Mouse (Mus musculus) megakaryocyte-erythroid progenitor cell, adult 5-6 weeks (primary cell): Measurements from ENCODE around the gene Igbp1. TPM values are rescaled to one million over a fixed set of nuclear protein-coding genes. Genes with fewer than 3 reads are reported as not detected.
A peak's percentile ranks its signal among the peaks of the same experiment; 100 is the strongest.

Experiments used
- ATAC-seq: replicated peaks from 2 replicates; pipeline ENCODE4 v1.8.0; 2016; ENCODE audit warnings: mild to moderate bottlenecking, inconsistent platforms; ENCODE audit not compliant: severe bottlenecking, poor library complexity, low FRiP score, low TSS enrichment
- total RNA-seq, 2 experiments: library from RNA; stranded (forward) in 1 of 2; stranded (reverse) in 1 of 2; fragments of 200-1000, 215-1000 nt in 1 of 2; fragments of >200 nt in 1 of 2; fragmentation: Nextera tagmentation in 1 of 2; gene quantifications; 2 replicates each; pipeline ENCODE4 v1.2.3; 2014 to 2017

The Igbp1 gene
- total RNA-seq (2014; fragmentation: Nextera tagmentation) (64.3 and 66.7 TPM in 2 replicates), total RNA-seq (2017) (101 and 106 TPM in 2 replicates)

GRCm38 (mm10) chrX:100494068-100494978, at the start of gene Igbp1:
Gene Igbp1 (plus strand): TSS chrX:100494291.
- ATAC-seq, result peak; percentile 98

GRCm38 (mm10) chrX:100468047-100468446, 26.0 kb upstream of the Igbp1 start:
- ATAC-seq, result 0 out of 2 replicates have a peak, but pooled peaks have one; percentile 34

- ATAC-seq, result no peak
These were observed 24.0 kb upstream of the Igbp1 start for GRCm38 (mm10) chrX:100470126-100470525.

- ATAC-seq, result no peak
These were observed 22.6 kb upstream of the Igbp1 start for GRCm38 (mm10) chrX:100471491-100471890.

- peak; percentile 58 for ATAC-seq
These were observed 18.4 kb upstream of the Igbp1 start for GRCm38 (mm10) chrX:100475569-100476223.

- ATAC-seq, result peak; percentile 99
These were observed 13.8 kb upstream of the Igbp1 start for GRCm38 (mm10) chrX:100480317-100480716.

GRCm38 (mm10) chrX:100493500-100494067, 507 bp upstream of the Igbp1 start:
- peak; percentile 64 for ATAC-seq

- no peak for ATAC-seq
These were observed 10.2 kb downstream of the Igbp1 start for GRCm38 (mm10) chrX:100504175-100504851.

GRCm38 (mm10) chrX:100508164-100508563, 14.1 kb downstream of the Igbp1 start:
- ATAC-seq, result no peak

GRCm38 (mm10) chrX:100509921-100510320, 15.8 kb downstream of the Igbp1 start:
- ATAC-seq, result no peak

- ATAC-seq, result no peak
These were observed 22.6 kb downstream of the Igbp1 start for GRCm38 (mm10) chrX:100516683-100517082.

- no peak for ATAC-seq
These were observed 23.5 kb downstream of the Igbp1 start for GRCm38 (mm10) chrX:100517626-100518025.

GRCm38 (mm10) chrX:100518532-100518931, 24.4 kb downstream of the Igbp1 start:
- ATAC-seq, result no peak

GRCm38 (mm10) chrX:100524471-100524870, 30.4 kb downstream of the Igbp1 start, which contains the start of gene Dgat2l6:
Gene Dgat2l6 (plus strand): TSS chrX:100524838.
- no peak for ATAC-seq

GRCm38 (mm10) chrX:100556026-100556425, 61.9 kb downstream of the Igbp1 start:
- no peak for ATAC-seq

- no peak for ATAC-seq
These were observed 71.6 kb downstream of the Igbp1 start for GRCm38 (mm10) chrX:100565696-100566095.
